Mouse (Mus musculus): ENCODE measurements around the gene Cntnap2. TPM values are rescaled to one million over a fixed set of nuclear protein-coding genes. Genes with fewer than 3 reads are reported as not detected.

The Cntnap2 gene
- polyA plus RNA-seq, 1 experiment from 2014 or later, result 0.79 TPM

GRCm38 (mm10) chr6:46909167-46909566, 1850.0 kb downstream of the Cntnap2 start:
- ATAC-seq (replicated peaks; ENCODE audit: insufficient number of reproducible peaks, low FRiP score, low TSS enrichment), result no peak
- H3K4me1 ChIP-seq (ENCODE audit: control insufficient read depth, insufficient read depth, low read length), result no peaks in the 10 kb centered on the region
- 74% methylated on average over 2 of the region's 2 CpGs for WGBS (ENCODE audit: insufficient replicate concordance)

GRCm38 (mm10) chr6:46918701-46919274, 1859.6 kb downstream of the Cntnap2 start:
- Histone ChIP-seq H3K4me2 (no peak overlapping the region), H3K27me3 (ENCODE audit: control insufficient read depth, insufficient read depth, low read length) (no peaks in the 10 kb centered on the region), H3K9me3 (replicated peaks; ENCODE audit: control insufficient read depth, low read length) (no peaks in the 10 kb centered on the region), H3K27ac (ENCODE audit: low read depth, low read length) (no peak overlapping the region), H3K9ac (ENCODE audit: low read depth, low read length) (no peak overlapping the region), H3K4me1 (ENCODE audit: control insufficient read depth, insufficient read depth, low read length) (no peaks in the 10 kb centered on the region), H3K4me3 (ENCODE audit: low read depth, low read length) (no peak overlapping the region), H3K36me3 (ENCODE audit: control insufficient read depth, insufficient read depth, low read length) (no peaks in the 10 kb centered on the region)
- ATAC-seq (replicated peaks; ENCODE audit: insufficient number of reproducible peaks, low FRiP score, low TSS enrichment), result no peak
- WGBS (ENCODE audit: insufficient replicate concordance), result 62% methylated on average over 8 of the region's 8 CpGs

More at GRCm38 (mm10) chr6:46909167-46909566, 1850.0 kb downstream of the Cntnap2 start:
- no peaks in the 10 kb centered on the region for H3K27me3 ChIP-seq (ENCODE audit: control insufficient read depth, insufficient read depth, low read length)
- H3K4me2 ChIP-seq, result no peak overlapping the region
- H3K9me3 ChIP-seq (replicated peaks; ENCODE audit: control insufficient read depth, low read length), result no peaks in the 10 kb centered on the region
- no peaks in the 10 kb centered on the region for H3K36me3 ChIP-seq (ENCODE audit: control insufficient read depth, insufficient read depth, low read length)
- no peak overlapping the region for H3K9ac ChIP-seq (ENCODE audit: low read depth, low read length)
- H3K4me3 ChIP-seq (ENCODE audit: low read depth, low read length), result no peak overlapping the region
- no peak overlapping the region for H3K27ac ChIP-seq (ENCODE audit: low read depth, low read length)

GRCm38 (mm10) chr6:46919973-46920372, 1860.8 kb downstream of the Cntnap2 start:
- Histone ChIP-seq H3K4me3 (ENCODE audit: low read depth, low read length) (no peak overlapping the region), H3K4me2 (no peak overlapping the region), H3K9me3 (replicated peaks; ENCODE audit: control insufficient read depth, low read length) (no peaks in the 10 kb centered on the region), H3K27me3 (ENCODE audit: control insufficient read depth, insufficient read depth, low read length) (no peaks in the 10 kb centered on the region), H3K9ac (ENCODE audit: low read depth, low read length) (no peak overlapping the region), H3K4me1 (ENCODE audit: control insufficient read depth, insufficient read depth, low read length) (no peaks in the 10 kb centered on the region), H3K27ac (ENCODE audit: low read depth, low read length) (no peak overlapping the region), H3K36me3 (ENCODE audit: control insufficient read depth, insufficient read depth, low read length) (no peaks in the 10 kb centered on the region)
- 69% methylated on average over 3 of the region's 3 CpGs for WGBS (ENCODE audit: insufficient replicate concordance)
- no peak for ATAC-seq (replicated peaks; ENCODE audit: insufficient number of reproducible peaks, low FRiP score, low TSS enrichment)

GRCm38 (mm10) chr6:46924709-46925108, 1865.6 kb downstream of the Cntnap2 start:
- no peak for ATAC-seq (replicated peaks; ENCODE audit: insufficient number of reproducible peaks, low FRiP score, low TSS enrichment)
- H3K27ac ChIP-seq (ENCODE audit: low read depth, low read length), result no peak overlapping the region
- H3K4me3 ChIP-seq (ENCODE audit: low read depth, low read length), result no peak overlapping the region
- H3K27me3 ChIP-seq (ENCODE audit: control insufficient read depth, insufficient read depth, low read length), result no peaks in the 10 kb centered on the region
- WGBS (ENCODE audit: insufficient replicate concordance), result 43% methylated on average over 7 of the region's 7 CpGs
- H3K4me1 ChIP-seq (ENCODE audit: control insufficient read depth, insufficient read depth, low read length), result no peaks in the 10 kb centered on the region
- H3K36me3 ChIP-seq (ENCODE audit: control insufficient read depth, insufficient read depth, low read length), result no peaks in the 10 kb centered on the region
- H3K4me2 ChIP-seq, result no peak overlapping the region
- no peaks in the 10 kb centered on the region for H3K9me3 ChIP-seq (replicated peaks; ENCODE audit: control insufficient read depth, low read length)
- H3K9ac ChIP-seq (ENCODE audit: low read depth, low read length), result no peak overlapping the region

GRCm38 (mm10) chr6:46945703-46946102, 1886.5 kb downstream of the Cntnap2 start:
- Histone ChIP-seq H3K27ac (ENCODE audit: low read depth, low read length) (no peak overlapping the region), H3K9me3 (replicated peaks; ENCODE audit: control insufficient read depth, low read length) (no peaks in the 10 kb centered on the region), H3K4me2 (no peak overlapping the region), H3K9ac (ENCODE audit: low read depth, low read length) (no peak overlapping the region), H3K36me3 (ENCODE audit: control insufficient read depth, insufficient read depth, low read length) (no peaks in the 10 kb centered on the region), H3K4me1 (ENCODE audit: control insufficient read depth, insufficient read depth, low read length) (no peaks in the 10 kb centered on the region), H3K4me3 (ENCODE audit: low read depth, low read length) (no peak overlapping the region), H3K27me3 (ENCODE audit: control insufficient read depth, insufficient read depth, low read length) (no peaks in the 10 kb centered on the region)
- no peak for ATAC-seq (replicated peaks; ENCODE audit: insufficient number of reproducible peaks, low FRiP score, low TSS enrichment)
- WGBS (ENCODE audit: insufficient replicate concordance), result 70% methylated on average over 4 of the region's 4 CpGs

- Histone ChIP-seq H3K4me3 (ENCODE audit: low read depth, low read length) (no peak overlapping the region), H3K27me3 (ENCODE audit: control insufficient read depth, insufficient read depth, low read length) (no peaks in the 10 kb centered on the region), H3K9me3 (replicated peaks; ENCODE audit: control insufficient read depth, low read length) (no peaks in the 10 kb centered on the region), H3K4me2 (no peak overlapping the region), H3K9ac (ENCODE audit: low read depth, low read length) (no peak overlapping the region), H3K4me1 (ENCODE audit: control insufficient read depth, insufficient read depth, low read length) (no peaks in the 10 kb centered on the region), H3K36me3 (ENCODE audit: control insufficient read depth, insufficient read depth, low read length) (no peaks in the 10 kb centered on the region), H3K27ac (ENCODE audit: low read depth, low read length) (no peak overlapping the region)
- no peak for ATAC-seq (replicated peaks; ENCODE audit: insufficient number of reproducible peaks, low FRiP score, low TSS enrichment)
- 34% methylated on average over 10 of the region's 10 CpGs for WGBS (ENCODE audit: insufficient replicate concordance)
Measured at GRCm38 (mm10) chr6:46961022-46961686, 1902.0 kb downstream of the Cntnap2 start.

- no peak overlapping the region for H3K4me3 ChIP-seq (ENCODE audit: low read depth, low read length)
- no peak for ATAC-seq (replicated peaks; ENCODE audit: insufficient number of reproducible peaks, low FRiP score, low TSS enrichment)
- H3K27ac ChIP-seq (ENCODE audit: low read depth, low read length), result no peak overlapping the region
- no peaks in the 10 kb centered on the region for H3K36me3 ChIP-seq (ENCODE audit: control insufficient read depth, insufficient read depth, low read length)
- H3K27me3 ChIP-seq (ENCODE audit: control insufficient read depth, insufficient read depth, low read length), result no peaks in the 10 kb centered on the region
- no peak overlapping the region for H3K9ac ChIP-seq (ENCODE audit: low read depth, low read length)
- H3K9me3 ChIP-seq (replicated peaks; ENCODE audit: control insufficient read depth, low read length), result no peaks in the 10 kb centered on the region
- no peaks in the 10 kb centered on the region for H3K4me1 ChIP-seq (ENCODE audit: control insufficient read depth, insufficient read depth, low read length)
- H3K4me2 ChIP-seq, result no peak overlapping the region
- 55% methylated on average over 2 of the region's 2 CpGs for WGBS (ENCODE audit: insufficient replicate concordance)
Measured at GRCm38 (mm10) chr6:46963261-46963660, 1904.1 kb downstream of the Cntnap2 start.

- H3K27ac ChIP-seq (ENCODE audit: low read depth, low read length), result no peak overlapping the region
- 77% methylated on average over 3 of the region's 3 CpGs for WGBS (ENCODE audit: insufficient replicate concordance)
- H3K9me3 ChIP-seq (replicated peaks; ENCODE audit: control insufficient read depth, low read length), result no peaks in the 10 kb centered on the region
- no peak for ATAC-seq (replicated peaks; ENCODE audit: insufficient number of reproducible peaks, low FRiP score, low TSS enrichment)
- no peak overlapping the region for H3K9ac ChIP-seq (ENCODE audit: low read depth, low read length)
- no peaks in the 10 kb centered on the region for H3K4me1 ChIP-seq (ENCODE audit: control insufficient read depth, insufficient read depth, low read length)
- H3K4me2 ChIP-seq, result no peak overlapping the region
- no peaks in the 10 kb centered on the region for H3K36me3 ChIP-seq (ENCODE audit: control insufficient read depth, insufficient read depth, low read length)
- no peaks in the 10 kb centered on the region for H3K27me3 ChIP-seq (ENCODE audit: control insufficient read depth, insufficient read depth, low read length)
- no peak overlapping the region for H3K4me3 ChIP-seq (ENCODE audit: low read depth, low read length)
Measured at GRCm38 (mm10) chr6:46963693-46964092, 1904.5 kb downstream of the Cntnap2 start.

- no peaks in the 10 kb centered on the region for H3K36me3 ChIP-seq (ENCODE audit: control insufficient read depth, insufficient read depth, low read length)
- 70% methylated on average over 2 of the region's 2 CpGs for WGBS (ENCODE audit: insufficient replicate concordance)
- no peak overlapping the region for H3K4me2 ChIP-seq
- H3K9me3 ChIP-seq (replicated peaks; ENCODE audit: control insufficient read depth, low read length), result no peaks in the 10 kb centered on the region
- no peak overlapping the region for H3K27ac ChIP-seq (ENCODE audit: low read depth, low read length)
- ATAC-seq (replicated peaks; ENCODE audit: insufficient number of reproducible peaks, low FRiP score, low TSS enrichment), result no peak
- no peak overlapping the region for H3K4me3 ChIP-seq (ENCODE audit: low read depth, low read length)
- no peaks in the 10 kb centered on the region for H3K27me3 ChIP-seq (ENCODE audit: control insufficient read depth, insufficient read depth, low read length)
- no peak overlapping the region for H3K9ac ChIP-seq (ENCODE audit: low read depth, low read length)
- no peaks in the 10 kb centered on the region for H3K4me1 ChIP-seq (ENCODE audit: control insufficient read depth, insufficient read depth, low read length)
Measured at GRCm38 (mm10) chr6:46972640-46973039, 1913.5 kb downstream of the Cntnap2 start.

All from heart, embryonic 11.5 days (tissue).